Mouse (Mus musculus) neutrophil, adult 65 days (primary cell): ENCODE measurements around the gene Col9a3. TPM values are rescaled to one million over a fixed set of nuclear protein-coding genes. Genes with fewer than 3 reads are reported as not detected.

Source experiments
- total RNA-seq: library from RNA; stranded (reverse); gene quantifications from 2 replicates; pipeline ENCODE4 v1.2.4, GENCODE M21; 2023

Gene Col9a3
- 0.54 TPM in 2 replicates for total RNA-seq

GRCm38 (mm10) chr2:180597490-180597889 lies at the start of gene Col9a3:
TSS of gene Col9a3 (plus strand) at chr2:180597790.

GRCm38 (mm10) chr2:180581002-180581401 lies 16.6 kb upstream of the Col9a3 start, which contains the start of gene Mrgbp:
TSS of gene Mrgbp (plus strand) at chr2:180581304.

GRCm38 (mm10) chr2:180589123-180589831 lies 8.3 kb upstream of the Col9a3 start, which contains the start of gene Ogfr:
TSS of gene Ogfr (plus strand) at chr2:180589245.

GRCm38 (mm10) chr2:180642555-180643260 lies 45.1 kb downstream of the Col9a3 start, which contains the start of gene Tcfl5:
TSS of gene Tcfl5 (minus strand) at chr2:180642708.

Other genes starting within 250 kb of the Col9a3 start
- 26.8 and 27.8 TPM in 2 replicates for gene Slco4a1, start 141.5 kb upstream of the Col9a3 start, total RNA-seq
- not detected in 2 replicates for gene Ntsr1, start 97.8 kb upstream of the Col9a3 start, total RNA-seq
- gene Mrgbp, start 16.5 kb upstream of the Col9a3 start, total RNA-seq: 17.5 and 21.2 TPM in 2 replicates
- 55.4 and 59.2 TPM in 2 replicates for gene Ogfr, start 8.5 kb upstream of the Col9a3 start, total RNA-seq
- gene Tcfl5, start 44.9 kb downstream of the Col9a3 start, total RNA-seq: not detected in 2 replicates
- 54.6 and 80.6 TPM in 2 replicates for gene Dido1, start 112.2 kb downstream of the Col9a3 start, total RNA-seq
- gene Gid8, start 112.3 kb downstream of the Col9a3 start, total RNA-seq: 46.7 and 56.2 TPM in 2 replicates
- 23.8 and 29.5 TPM in 2 replicates for gene Slc17a9, start 127.5 kb downstream of the Col9a3 start, total RNA-seq
- not detected in 2 replicates for gene Bhlhe23, start 179.1 kb downstream of the Col9a3 start, total RNA-seq